Comparison of ENCODE assay signal across 8 mouse cellular contexts in genomic region chr8:94702844-94703813, GRCm38 (mm10). TPM values are rescaled to one million over a fixed set of nuclear protein-coding genes. Genes with fewer than 3 reads are reported as not detected.
DNase-seq lines count a peak whose midpoint lies in the region; ATAC-seq and TF ChIP-seq lines count a peak whose summit lies in the region.

No protein-coding gene starts in this region.

- DNase-seq in gastrocnemius, adult 2 months = peak; percentile 87
- peak; percentile 52 for DNase-seq in hindlimb bud, embryonic 11.5 days (ENCODE audit: extremely low spot score, low read depth, low spot score)
- DNase-seq in left cerebral cortex, adult 8-10 months (ENCODE audit: low spot score in 2 of 2) = peak; percentile 77 to 81
- DNase-seq in right cerebral cortex, postnatal 25 days = peak; percentile 77
- peak; percentile 82 to 84 for DNase-seq in urinary bladder, postnatal 36 days (ENCODE audit: low spot score in 2 of 2)

- no peaks in the 10 kb centered on the region for H3K36me3 ChIP-seq in megakaryocyte, embryonic 14.5 days (replicated peaks; ENCODE audit: low read length)

- ATAC-seq in activated CD4-positive, CD25-positive, alpha-beta regulatory T cell, adult 4 months = peak; percentile 55
- ATAC-seq in common myeloid progenitor, adult 5-6 weeks (replicated peaks; ENCODE audit: low read depth, poor library complexity, severe bottlenecking) = peak; percentile 62

- H3K27ac ChIP-seq in gastrocnemius, adult 2 months = peak overlapping the region; percentile 70

- intact Hi-C loops in gastrocnemius, adult 2 months (cut with DNase I) = loop anchor here (2.0 to 10.0 kb wide), 4 partner anchors 36 to 211 kb away; partner anchors contain the start of gene Arl2bp

- H3K27me3 ChIP-seq in megakaryocyte, embryonic 14.5 days (replicated peaks) = peaks cover 15% of the 10 kb centered on the region

- H3K4me1 ChIP-seq in megakaryocyte, embryonic 14.5 days = peaks cover 43% of the 10 kb centered on the region

- no peaks in the 10 kb centered on the region for H3K9me3 ChIP-seq in megakaryocyte, embryonic 14.5 days

- H3K4me3 ChIP-seq in gastrocnemius, adult 2 months = peak overlapping the region; percentile 76
- peak overlapping the region; percentile 93 for H3K4me3 ChIP-seq in megakaryocyte, embryonic 14.5 days (replicated peaks)

- no peak; the same call in none of the 2 replicates for TF ChIP-seq CTCF in gastrocnemius, adult 2 months (IDR thresholded peaks at IDR 0.05)

RNA-seq across cellular contexts. Expression of gene Pllp, which starts 7.1 kb away (rescaled TPM):
- under 1 TPM in 1 of 2 experiments, not detected in 1; 0.24 TPM for polyA plus RNA-seq in activated CD4-positive, CD25-positive, alpha-beta regulatory T cell, adult 4 months (2017; shearing (Covaris generic))
- not detected in 2 replicates for total RNA-seq in common myeloid progenitor, adult 5-6 weeks (2017)
- total RNA-seq in gastrocnemius, adult 2 months (2021) = 1 to 10 TPM in 1 of 2 experiments, under 1 TPM in 1; 0.86 to 1.0 TPM
- total RNA-seq in left cerebral cortex, adult 8-10 months (2022) = 10 to 100 TPM; 50.9 to 65.5 (median 55.6) TPM
- polyA plus RNA-seq in megakaryocyte, embryonic 14.5 days (2012; ENCODE audit: insufficient read depth, low replicate concordance) = not detected in 2 replicates

RNA-seq across cellular contexts. Expression of gene Arl2bp, which starts 36.7 kb away (rescaled TPM):
- 10 to 100 TPM; 30.1 to 30.5 TPM for polyA plus RNA-seq in activated CD4-positive, CD25-positive, alpha-beta regulatory T cell, adult 4 months (2017; shearing (Covaris generic))
- total RNA-seq in common myeloid progenitor, adult 5-6 weeks (2017) = 126 and 144 TPM in 2 replicates
- total RNA-seq in gastrocnemius, adult 2 months (2021) = 10 to 100 TPM; 42.0 to 51.2 TPM
- 100 to 1,000 TPM; 141 to 161 (median 143) TPM for total RNA-seq in left cerebral cortex, adult 8-10 months (2022)
- 13.7 and 16.1 TPM in 2 replicates for polyA plus RNA-seq in megakaryocyte, embryonic 14.5 days (2012; ENCODE audit: insufficient read depth, low replicate concordance)

RNA-seq across cellular contexts. Expression of gene Ccl22, which starts 42.3 kb away (rescaled TPM):
- under 1 TPM in 1 of 2 experiments, not detected in 1; 0.34 TPM for polyA plus RNA-seq in activated CD4-positive, CD25-positive, alpha-beta regulatory T cell, adult 4 months (2017; shearing (Covaris generic))
- not detected in 2 replicates for total RNA-seq in common myeloid progenitor, adult 5-6 weeks (2017)
- not detected for total RNA-seq in gastrocnemius, adult 2 months (2021)
- under 1 TPM in 3 of 4 experiments, not detected in 1; 0.22 to 0.72 (median 0.39) TPM for total RNA-seq in left cerebral cortex, adult 8-10 months (2022)
- 0.30 TPM in 1 of 2 replicates, not detected in the other for polyA plus RNA-seq in megakaryocyte, embryonic 14.5 days (2012; ENCODE audit: insufficient read depth, low replicate concordance)

Comparison
In these comparisons a context has a peak if more than half of its experiments do, and no peak if none do; other contexts are left out.
1. Peak in every context shown above with its lines: DNase-seq, ATAC-seq, H3K4me3 ChIP-seq and H3K27ac ChIP-seq.
2. RNA of gene Pllp, which starts 7.1 kb away (total RNA-seq): 50.9 to 65.5 TPM in left cerebral cortex, adult 8-10 months; 0.86 to 1.0 TPM in gastrocnemius, adult 2 months and not detected in common myeloid progenitor, adult 5-6 weeks; every median in the first group is over 10 times any median in the second.